Mouse (Mus musculus) megakaryocyte, embryonic 14.5 days (primary cell): ENCODE data around the gene Hs6st3. TPM values are rescaled to one million over a fixed set of nuclear protein-coding genes. Genes with fewer than 3 reads are reported as not detected.

Source experiments
- H3K27me3 ChIP-seq: replicated peaks from 2 replicates; pipeline ENCODE3; 2012; ENCODE audit warnings: inconsistent platforms
- H3K36me3 ChIP-seq: replicated peaks from 2 replicates; pipeline ENCODE3; 2012; ENCODE audit warnings: low read length, inconsistent platforms, mixed read lengths
- H3K4me1 ChIP-seq: 2 replicates; pipeline ENCODE4 v1.6.1; 2012; ENCODE audit warnings: inconsistent platforms
- H3K4me3 ChIP-seq: replicated peaks from 2 replicates; pipeline ENCODE3; 2012; ENCODE audit warnings: moderate library complexity, mild to moderate bottlenecking, inconsistent platforms
- H3K9me3 ChIP-seq: 2 replicates; pipeline ENCODE4 v1.6.1; 2012; ENCODE audit warnings: inconsistent platforms
- FLI1 ChIP-seq: IDR thresholded peaks from 2 replicates; pipeline ENCODE4 v1.6.1; 2012; ENCODE audit warnings: low read length, inconsistent platforms, mixed read lengths
- GATA1 ChIP-seq: IDR thresholded peaks from 3 replicates; pipeline ENCODE4 v1.6.1; 2012; ENCODE audit warnings: mixed read lengths, low read length, inconsistent platforms, borderline replicate concordance
- polyA plus RNA-seq: library from polyadenylated mRNA; stranded (reverse); fragments of >175 nt; gene quantifications from 2 replicates; pipeline ENCODE4 v1.2.3, GENCODE M21; 2012; ENCODE audit warnings: low replicate concordance; ENCODE audit not compliant: insufficient read depth

Hs6st3 gene
- polyA plus RNA-seq, 1 experiment, result not detected

- TF ChIP-seq GATA1 (no peak), FLI1 (no peak)
Measured at GRCm38 (mm10) chr14:119125840-119126239, 12.3 kb upstream of the Hs6st3 start.

GRCm38 (mm10) chr14:119127330-119127729 is 10.8 kb upstream of the Hs6st3 start:
- Histone ChIP-seq H3K36me3 (no peaks in the 10 kb centered on the region), H3K4me3 (no peak overlapping the region), H3K9me3 (no peaks in the 10 kb centered on the region), H3K4me1 (no peaks in the 10 kb centered on the region), H3K27me3 (peaks cover 11% of the 10 kb centered on the region)
- TF ChIP-seq FLI1 (no peak), GATA1 (no peak)

More at GRCm38 (mm10) chr14:119125840-119126239, 12.3 kb upstream of the Hs6st3 start:
- Histone ChIP-seq H3K36me3 (no peaks in the 10 kb centered on the region), H3K4me1 (no peaks in the 10 kb centered on the region), H3K4me3 (no peak overlapping the region), H3K27me3 (peaks cover 12% of the 10 kb centered on the region), H3K9me3 (peaks cover 3% of the 10 kb centered on the region; the same call in 1 of the 2 replicates)

- peak overlapping the region; percentile 77 for H3K4me3 ChIP-seq
Measured at GRCm38 (mm10) chr14:119137512-119137905, 632 bp upstream of the Hs6st3 start.

GRCm38 (mm10) chr14:119138786-119139100 is 602 bp downstream of the Hs6st3 start:
- Histone ChIP-seq H3K27me3 (peaks cover 56% of the 10 kb centered on the region), H3K4me3 (no peak overlapping the region), H3K4me1 (peaks cover 12% of the 10 kb centered on the region), H3K36me3 (no peaks in the 10 kb centered on the region), H3K9me3 (peaks cover 12% of the 10 kb centered on the region; the same call in 1 of the 2 replicates)
- TF ChIP-seq GATA1 (no peak), FLI1 (no peak)

More at GRCm38 (mm10) chr14:119137512-119137905, 632 bp upstream of the Hs6st3 start:
- H3K36me3 ChIP-seq, result no peaks in the 10 kb centered on the region
- no peak for TF ChIP-seq FLI1
- no peak for TF ChIP-seq GATA1
- H3K4me1 ChIP-seq, result peaks cover 12% of the 10 kb centered on the region
- H3K27me3 ChIP-seq, result peaks cover 56% of the 10 kb centered on the region
- H3K9me3 ChIP-seq, result peaks cover 12% of the 10 kb centered on the region; the same call in 1 of the 2 replicates

GRCm38 (mm10) chr14:119139381-119139950 is 1.3 kb downstream of the Hs6st3 start:
- Histone ChIP-seq H3K4me1 (peaks cover 12% of the 10 kb centered on the region), H3K4me3 (no peak overlapping the region), H3K36me3 (no peaks in the 10 kb centered on the region), H3K9me3 (peaks cover 12% of the 10 kb centered on the region; the same call in 1 of the 2 replicates), H3K27me3 (peaks cover 52% of the 10 kb centered on the region)
- no peak for TF ChIP-seq FLI1
- no peak for TF ChIP-seq GATA1

GRCm38 (mm10) chr14:119153088-119153487 is 14.9 kb downstream of the Hs6st3 start:
- TF ChIP-seq FLI1, result no peak
- Histone ChIP-seq H3K36me3 (no peaks in the 10 kb centered on the region), H3K4me3 (no peak overlapping the region), H3K27me3 (no peaks in the 10 kb centered on the region), H3K4me1 (no peaks in the 10 kb centered on the region), H3K9me3 (peaks cover 21% of the 10 kb centered on the region)

- Histone ChIP-seq H3K36me3 (no peaks in the 10 kb centered on the region), H3K27me3 (no peaks in the 10 kb centered on the region), H3K4me1 (no peaks in the 10 kb centered on the region), H3K4me3 (no peak overlapping the region), H3K9me3 (no peaks in the 10 kb centered on the region; the same call in 1 of the 2 replicates)
- TF ChIP-seq FLI1 (no peak), GATA1 (no peak)
Measured at GRCm38 (mm10) chr14:119193905-119194304, 55.8 kb downstream of the Hs6st3 start.

- Histone ChIP-seq H3K36me3 (no peaks in the 10 kb centered on the region), H3K4me3 (no peak overlapping the region), H3K4me1 (no peaks in the 10 kb centered on the region), H3K27me3 (no peaks in the 10 kb centered on the region), H3K9me3 (peaks cover 7% of the 10 kb centered on the region)
- TF ChIP-seq FLI1 (no peak), GATA1 (no peak)
Measured at GRCm38 (mm10) chr14:119203508-119203907, 65.4 kb downstream of the Hs6st3 start.

GRCm38 (mm10) chr14:119215576-119216309 is 77.6 kb downstream of the Hs6st3 start:
- Histone ChIP-seq H3K4me3 (no peak overlapping the region), H3K27me3 (no peaks in the 10 kb centered on the region), H3K4me1 (no peaks in the 10 kb centered on the region), H3K36me3 (no peaks in the 10 kb centered on the region), H3K9me3 (peaks cover 37% of the 10 kb centered on the region)
- TF ChIP-seq FLI1 (no peak), GATA1 (no peak)

GRCm38 (mm10) chr14:119227709-119228338 is 89.7 kb downstream of the Hs6st3 start:
- Histone ChIP-seq H3K9me3 (peaks cover 6% of the 10 kb centered on the region; the same call in 1 of the 2 replicates), H3K36me3 (no peaks in the 10 kb centered on the region), H3K27me3 (no peaks in the 10 kb centered on the region), H3K4me1 (no peaks in the 10 kb centered on the region), H3K4me3 (no peak overlapping the region)
- TF ChIP-seq GATA1 (no peak), FLI1 (no peak)
